Mouse (Mus musculus) ES-Bruce4 (cell line): ENCODE measurements around the gene Hid1.

Experiments used
- CTCF ChIP-seq: IDR thresholded peaks from one replicate; pipeline ENCODE4 v1.8.1; 2011; ENCODE audit warnings: low read depth, low read length
- EP300 ChIP-seq: IDR thresholded peaks from 2 replicates; pipeline ENCODE4 v1.6.1; 2011; ENCODE audit warnings: low read depth, low read length; ENCODE audit not compliant: insufficient read depth

- TF ChIP-seq CTCF (no peak), EP300 (no peak)
Measured at GRCm38 (mm10) chr11:115374695-115375425, 7.3 kb upstream of the Hid1 start.
